Mouse (Mus musculus): ENCODE measurements at regions not wholly inside any gene's neighbourhood (a gene's known extent, or its start where the extent isn't known, plus 50 kb on each side); places are given as distances from the start of the nearest gene placed in this dataset.

GRCm38 (mm10) chr6:133791041-133791440 lies 62.5 kb downstream of the Kap start:
- DNase-seq (ENCODE audit: low read depth, low spot score): peak; percentile 35

All from 3T3-L1 (cell line).